Mouse (Mus musculus) gastrocnemius, postnatal 10 days (tissue): ENCODE data around the gene Sesn2. TPM values are rescaled to one million over a fixed set of nuclear protein-coding genes. Genes with fewer than 3 reads are reported as not detected.
"Not testable (repeated sequence)": the region's sequence is repeated elsewhere in the genome, so short reads cannot be mapped to it uniquely, and the experiment has no call there.

ENCODE experiments used
- DNase-seq: peaks from one replicate; pipeline ENCODE4 v3.0.0; 2021; ENCODE audit warnings: mixed read lengths
- total RNA-seq, 2 experiments: library from RNA; stranded (reverse); gene quantifications; 2 replicates each; pipeline ENCODE4 v1.2.3; 2021

Gene Sesn2
- total RNA-seq, 2 experiments from 2014 or later: 2.2 to 2.6 TPM

GRCm38 (mm10) chr4:132513395-132514273 is 3.3 kb upstream of the Sesn2 start:
- DNase-seq: no peak

- no peak for DNase-seq
Observed at GRCm38 (mm10) chr4:132512080-132512479, 1.8 kb upstream of the Sesn2 start.

GRCm38 (mm10) chr4:132509621-132510296 is 542 bp downstream of the Sesn2 start:
- peak; percentile 68 for DNase-seq

- DNase-seq: no peak
Observed at GRCm38 (mm10) chr4:132507210-132507609, 3.1 kb downstream of the Sesn2 start.

DNA sequence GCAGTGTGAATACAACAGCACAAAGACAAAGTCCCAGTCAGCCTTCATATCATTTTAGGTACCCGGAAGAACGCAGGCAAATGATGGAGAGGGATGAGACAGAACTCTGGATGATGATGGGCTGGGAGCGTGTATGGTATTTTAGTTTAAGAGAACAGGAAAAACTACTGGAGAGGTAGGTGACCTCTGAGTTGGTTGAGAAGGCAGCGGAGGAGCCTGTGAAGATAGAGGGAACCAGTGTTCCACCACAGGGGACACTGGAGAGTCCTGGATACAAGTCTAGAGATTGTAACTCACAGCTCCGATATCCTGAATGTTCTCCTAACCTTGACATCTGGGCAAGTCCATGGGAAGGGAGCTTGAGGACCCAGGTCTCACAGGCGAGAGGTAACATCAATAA is 4.1 kb downstream of the Sesn2 start:
- no peak for DNase-seq

DNA sequence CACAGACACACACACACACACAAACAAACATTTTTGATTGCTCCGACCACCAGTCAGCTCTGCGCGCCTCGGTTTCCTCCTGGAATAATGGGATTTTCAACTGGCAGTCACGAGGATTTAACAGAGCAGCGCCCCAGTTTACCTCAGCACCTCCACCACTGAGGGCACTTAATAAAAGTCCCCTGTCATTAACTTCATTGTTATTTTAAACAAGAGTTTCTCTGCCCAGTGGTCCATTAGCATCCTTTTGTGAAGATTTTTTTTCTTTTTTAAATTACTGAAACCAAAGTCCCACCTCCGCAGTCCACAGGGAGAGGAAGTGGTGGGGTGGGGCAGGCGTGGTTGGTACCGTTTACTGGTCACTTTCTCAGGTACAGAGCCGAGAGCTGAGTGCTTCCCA is 4.5 kb downstream of the Sesn2 start:
- no peak for DNase-seq

- no peak for DNase-seq
Observed at GRCm38 (mm10) chr4:132505034-132505738, 5.1 kb downstream of the Sesn2 start.

- no peak for DNase-seq
Observed at GRCm38 (mm10) chr4:132503344-132503743, 7.0 kb downstream of the Sesn2 start.

DNA sequence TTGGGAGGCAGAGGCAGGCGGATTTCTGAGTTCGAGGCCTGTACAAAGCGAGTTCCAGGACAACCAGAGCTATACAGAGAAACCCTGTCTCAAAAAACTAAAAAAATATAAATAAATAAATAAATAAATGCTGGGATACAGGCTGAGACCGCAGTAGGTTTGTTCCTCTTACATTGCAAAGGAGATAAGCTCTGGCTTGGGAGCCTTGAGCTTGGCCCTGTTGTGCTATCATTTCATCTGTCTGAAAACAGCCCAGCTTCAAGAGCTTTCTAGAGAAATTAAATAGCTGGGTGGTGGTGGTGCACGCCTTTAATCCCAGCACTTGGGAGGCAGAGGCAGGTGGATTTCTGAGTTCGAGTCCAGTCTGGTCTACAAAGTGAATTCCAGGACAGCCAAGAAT is 8.7 kb downstream of the Sesn2 start:
- DNase-seq: no peak

DNA sequence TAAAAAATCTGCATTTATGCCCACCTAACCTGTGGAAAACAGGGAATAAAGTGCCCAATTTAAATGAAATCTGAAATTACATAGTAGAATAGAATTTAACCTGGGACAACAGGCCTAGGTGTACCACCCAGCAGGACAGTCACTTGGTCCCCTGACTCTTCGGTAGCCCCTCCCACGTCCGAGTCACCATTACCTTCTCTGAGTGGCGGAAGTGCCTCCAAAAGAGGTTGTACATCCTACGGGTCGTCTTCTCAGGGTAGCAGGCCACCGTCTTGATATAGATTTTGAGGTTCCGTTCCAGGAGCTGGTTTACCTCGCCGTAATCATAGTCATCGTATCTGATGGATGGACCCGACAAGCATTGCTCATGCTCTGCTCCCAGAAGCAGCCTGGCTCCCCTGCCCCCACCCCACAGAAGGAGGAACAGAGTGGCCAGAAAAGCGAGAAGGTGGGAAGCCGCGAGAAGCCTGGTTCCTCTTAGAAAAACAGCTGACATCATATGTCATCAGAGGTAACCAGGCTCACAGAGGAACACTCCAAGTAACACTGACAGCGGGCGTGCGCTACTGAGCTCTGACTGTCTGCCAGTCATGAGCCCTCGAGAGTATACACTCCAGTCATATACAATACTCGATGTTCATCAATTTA is 15.9 kb downstream of the Sesn2 start:
- DNase-seq: no peak

GRCm38 (mm10) chr4:132492178-132493060 is 17.9 kb downstream of the Sesn2 start:
- peak; percentile 33 for DNase-seq

- DNase-seq: no peak
Observed at GRCm38 (mm10) chr4:132491748-132492147, 18.6 kb downstream of the Sesn2 start.

GRCm38 (mm10) chr4:132491057-132491456 is 19.2 kb downstream of the Sesn2 start:
- DNase-seq: no peak

DNA sequence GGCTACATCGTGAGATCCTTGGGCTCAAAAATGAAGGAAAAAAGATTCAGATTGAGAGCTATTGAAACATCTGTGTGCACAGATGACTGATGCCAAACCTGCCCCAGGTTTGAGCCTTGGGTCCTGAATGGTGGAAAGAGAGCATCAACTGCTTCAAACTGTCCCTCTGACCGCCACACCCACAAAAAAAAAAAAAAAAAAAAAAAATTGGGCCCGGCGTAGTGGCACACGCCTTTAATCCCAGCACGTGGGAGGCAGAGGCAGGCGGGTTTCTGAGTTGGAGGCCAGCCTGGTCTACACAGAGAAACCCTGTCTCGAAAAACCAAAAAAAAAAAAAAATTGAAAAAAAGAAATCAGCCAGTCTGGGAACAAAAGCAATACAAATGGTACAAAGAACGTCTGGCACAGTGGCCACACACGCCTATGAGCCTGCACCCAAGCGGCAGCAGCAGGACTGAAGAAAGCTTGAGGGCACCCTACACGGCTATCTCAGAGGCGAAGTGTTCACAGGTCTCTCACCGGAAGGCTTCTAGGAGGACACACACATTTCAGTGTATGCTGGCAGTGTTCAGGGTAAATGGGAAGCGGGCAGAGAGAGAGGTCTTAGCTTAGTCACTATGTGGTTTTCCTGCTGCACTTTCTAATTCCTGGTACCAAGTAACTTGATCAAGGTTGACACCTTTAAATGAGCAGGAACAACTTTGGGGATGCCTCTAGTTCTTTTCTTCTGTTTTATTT is 19.9 kb downstream of the Sesn2 start:
- DNase-seq: no peak

DNA sequence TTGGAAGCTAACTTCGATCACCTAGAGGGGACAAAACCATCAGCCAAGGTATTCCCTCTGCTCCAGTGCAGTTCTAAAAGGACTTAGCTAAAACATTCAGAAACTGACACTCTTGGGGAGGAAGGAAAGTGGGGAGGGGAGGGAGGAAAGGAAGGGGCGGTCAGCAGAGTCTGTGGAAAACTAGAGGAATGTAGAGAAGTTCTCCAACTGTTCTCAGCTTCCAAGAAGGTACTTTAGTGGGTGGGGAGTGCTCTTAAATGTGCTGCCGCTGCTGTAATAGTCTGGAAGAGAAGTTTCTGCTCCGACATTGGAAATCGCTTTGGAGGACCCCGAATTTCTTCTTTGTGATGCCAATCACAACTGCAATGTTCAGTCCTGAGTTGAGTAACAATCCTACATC is 21.3 kb downstream of the Sesn2 start:
- no peak for DNase-seq

GRCm38 (mm10) chr4:132488521-132488920 is 21.8 kb downstream of the Sesn2 start:
- DNase-seq: no peak

DNA sequence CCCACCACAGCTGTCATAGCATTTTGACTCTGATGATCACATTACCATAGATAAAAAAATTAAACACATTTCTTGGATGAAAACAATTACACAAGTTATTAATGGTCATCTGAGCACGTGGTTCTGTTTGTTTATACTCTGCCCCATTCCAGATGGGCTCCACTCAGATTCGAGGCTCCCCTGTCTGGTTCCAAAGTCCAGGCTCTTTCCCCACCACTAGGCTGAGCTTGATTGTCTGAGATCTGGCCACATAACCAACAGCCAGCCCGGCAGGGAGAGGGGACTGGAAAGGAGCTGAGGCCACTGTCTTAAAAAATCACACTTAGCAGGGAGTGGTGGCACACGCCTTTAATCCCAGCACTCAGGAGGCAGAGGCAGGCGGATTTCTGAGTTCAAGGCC is 25.5 kb downstream of the Sesn2 start:
- no peak for DNase-seq

DNA sequence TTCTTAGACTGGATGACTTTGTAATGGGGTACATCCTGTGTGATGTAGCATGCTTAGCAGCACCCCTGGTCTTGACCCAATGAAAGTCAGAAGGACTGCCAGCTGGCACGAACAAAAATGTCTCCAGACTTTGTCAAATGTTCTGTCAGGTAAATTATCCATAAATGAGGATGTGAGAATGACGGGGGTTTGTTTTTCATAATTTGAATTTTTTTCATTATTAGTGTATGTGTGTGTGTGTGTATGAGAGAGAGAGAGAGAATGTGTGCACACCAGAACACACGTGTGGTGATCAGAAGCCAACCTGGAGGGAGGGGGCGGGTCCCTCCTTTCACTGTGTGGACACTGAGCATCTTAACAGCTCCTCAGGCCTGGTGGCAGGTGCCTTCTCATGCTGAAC is 26.1 kb downstream of the Sesn2 start:
- no peak for DNase-seq

DNA sequence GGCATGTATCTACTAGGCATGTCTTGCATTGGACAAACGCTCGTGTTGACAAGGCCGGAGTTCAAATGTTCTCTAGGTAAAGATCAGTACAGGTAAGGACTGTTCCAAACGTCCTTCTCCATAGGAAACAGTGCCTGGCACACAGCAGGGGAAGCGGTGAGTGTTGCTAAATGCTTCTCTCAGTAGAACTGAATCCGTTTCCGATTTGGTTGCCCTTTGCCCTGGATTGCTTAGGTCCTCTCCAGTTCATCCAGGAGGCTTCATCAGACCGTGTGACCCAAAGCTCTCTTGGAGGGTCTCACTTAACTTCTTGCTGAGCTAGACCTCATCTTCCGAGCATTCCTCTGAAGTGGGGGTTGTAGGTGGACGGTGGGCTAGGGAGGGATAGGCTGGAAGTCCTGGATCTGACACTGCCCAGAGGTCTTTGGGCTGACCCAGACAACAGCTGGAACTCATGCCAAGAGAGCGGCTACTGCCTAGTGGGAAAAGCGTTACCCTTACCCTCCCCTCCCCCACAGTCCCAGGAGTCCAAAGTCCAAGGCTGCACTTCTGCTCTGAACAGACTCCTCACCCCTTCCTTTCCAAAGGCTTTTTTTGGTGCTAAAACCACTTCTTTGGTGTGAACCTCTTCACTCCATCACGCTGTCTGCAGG is 27.2 kb downstream of the Sesn2 start:
- no peak for DNase-seq

DNA sequence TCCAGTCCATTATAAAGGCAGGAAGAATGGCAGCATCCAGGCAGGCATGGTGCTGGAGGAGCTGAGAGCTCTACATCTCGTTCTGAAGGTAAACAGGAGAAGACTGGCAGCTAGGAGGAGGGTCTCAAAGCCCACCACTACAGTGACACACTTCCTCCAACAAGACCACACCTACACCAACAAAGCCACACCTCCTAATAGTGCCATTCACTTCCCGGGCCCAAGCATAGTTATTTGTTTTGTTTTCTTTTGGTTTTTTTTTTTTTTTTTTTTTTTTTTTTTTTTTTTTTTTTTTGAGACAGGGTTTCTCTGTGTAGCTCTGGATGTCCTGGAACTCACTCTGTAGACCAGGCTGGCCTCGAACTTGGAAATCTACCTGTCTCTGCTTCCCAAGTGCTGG is 28.2 kb downstream of the Sesn2 start:
- DNase-seq: not testable (repeated sequence)
